Mouse (Mus musculus) embryonic facial prominence, embryonic 15.5 days (tissue): ENCODE measurements at regions not wholly inside any gene's neighbourhood (a gene's known extent, or its start where the extent isn't known, plus 50 kb on each side); places are given as distances from the start of the nearest gene placed in this dataset.

ENCODE experiments used
- ATAC-seq: fragments of 200-750 bp; cut with Nextera tagmentation; 2 replicates; pipeline ENCODE4 v1.8.0; 2017; ENCODE audit warnings: low read depth, moderate TSS enrichment; ENCODE audit not compliant: insufficient number of reproducible peaks, low FRiP score, low TSS enrichment
- H3K27ac ChIP-seq: fragments of 300-500 bp; sonication (generic); replicated peaks from 2 replicates; pipeline ENCODE4 v1.5.1; 2015; ENCODE audit warnings: mild to moderate bottlenecking, inconsistent platforms
- H3K27me3 ChIP-seq: fragments of 300-500 bp; sonication (generic); 2 replicates; pipeline ENCODE4 v1.6.1; 2015; ENCODE audit warnings: inconsistent platforms
- H3K36me3 ChIP-seq: fragments of 300-500 bp; sonication (generic); 2 replicates; pipeline ENCODE4 v1.6.1; 2015; ENCODE audit warnings: mild to moderate bottlenecking, inconsistent platforms
- H3K4me1 ChIP-seq: fragments of 300-500 bp; sonication (generic); 2 replicates; pipeline ENCODE4 v1.6.1; 2015; ENCODE audit warnings: inconsistent platforms
- H3K4me2 ChIP-seq: fragments of 300-500 bp; sonication (generic); replicated peaks from 2 replicates; pipeline ENCODE4 v1.6.1; 2015; ENCODE audit warnings: mild to moderate bottlenecking, inconsistent platforms
- H3K4me3 ChIP-seq: fragments of 300-500 bp; sonication (generic); replicated peaks from 2 replicates; pipeline ENCODE4 v1.5.1; 2015; ENCODE audit warnings: mild to moderate bottlenecking, inconsistent platforms
- H3K9ac ChIP-seq: fragments of 300-500 bp; sonication (generic); 2 replicates; pipeline ENCODE4 v1.6.1; 2015; ENCODE audit warnings: inconsistent platforms
- H3K9me3 ChIP-seq: fragments of 300-500 bp; sonication (generic); replicated peaks from 2 replicates; pipeline ENCODE4 v1.6.1; 2016; ENCODE audit warnings: inconsistent platforms
- WGBS: fragments of 180-500 bp; shearing (Covaris S2); methylation state at CpG from one replicate; pipeline ENCODE4 v1.1.7; 2015; 5-methylcytosine and 5-hydroxymethylcytosine counted together

GRCm38 (mm10) chr11:20436057-20436456 is 103.5 kb upstream of the Slc1a4 start:
- Histone ChIP-seq H3K4me2 (no peak overlapping the region), H3K4me3 (no peak overlapping the region), H3K27ac (no peak overlapping the region), H3K4me1 (no peaks in the 10 kb centered on the region), H3K27me3 (no peaks in the 10 kb centered on the region), H3K9me3 (no peaks in the 10 kb centered on the region), H3K36me3 (no peaks in the 10 kb centered on the region), H3K9ac (no peak overlapping the region)
- ATAC-seq: no peak
- WGBS: 65% methylated on average over 9 of the region's 9 CpGs

GRCm38 (mm10) chr11:20442476-20442875 is 100.6 kb upstream of the Sertad2 start:
- Histone ChIP-seq H3K4me2 (no peak overlapping the region), H3K27ac (no peak overlapping the region), H3K9me3 (no peaks in the 10 kb centered on the region), H3K9ac (no peak overlapping the region), H3K4me3 (no peak overlapping the region), H3K27me3 (no peaks in the 10 kb centered on the region), H3K4me1 (peaks cover 13% of the 10 kb centered on the region; the same call in 1 of the 2 replicates), H3K36me3 (no peaks in the 10 kb centered on the region)
- 24% methylated on average over 4 of the region's 4 CpGs for WGBS
- ATAC-seq: no peak

- H3K4me2 ChIP-seq: peak overlapping the region; percentile 65
- no peak overlapping the region for H3K27ac ChIP-seq
- H3K9me3 ChIP-seq: no peaks in the 10 kb centered on the region
- ATAC-seq: 0 out of 2 replicates have a peak, but pooled peaks have one; percentile 13
- WGBS: 10% methylated on average over 16 of the region's 18 CpGs
- peaks cover 13% of the 10 kb centered on the region; the same call in 1 of the 2 replicates for H3K4me1 ChIP-seq
- H3K36me3 ChIP-seq: no peaks in the 10 kb centered on the region
- peak overlapping the region; percentile 38 for H3K4me3 ChIP-seq
- no peaks in the 10 kb centered on the region for H3K27me3 ChIP-seq
- H3K9ac ChIP-seq: no peak overlapping the region
These were observed 97.8 kb upstream of the Sertad2 start for GRCm38 (mm10) chr11:20445061-20445902.

GRCm38 (mm10) chr11:20445903-20446264 is 97.2 kb upstream of the Sertad2 start:
- no peak overlapping the region for H3K9ac ChIP-seq
- no peaks in the 10 kb centered on the region for H3K36me3 ChIP-seq
- peak overlapping the region; percentile 38 for H3K4me3 ChIP-seq
- H3K4me1 ChIP-seq: peaks cover 13% of the 10 kb centered on the region; the same call in 1 of the 2 replicates
- no peaks in the 10 kb centered on the region for H3K9me3 ChIP-seq
- ATAC-seq: no peak
- peak overlapping the region; percentile 65 for H3K4me2 ChIP-seq
- H3K27ac ChIP-seq: no peak overlapping the region
- no peaks in the 10 kb centered on the region for H3K27me3 ChIP-seq
- WGBS: 3% methylated on average over 6 of the region's 6 CpGs

GRCm38 (mm10) chr11:20452901-20453300 is 90.2 kb upstream of the Sertad2 start:
- no peak overlapping the region for H3K4me2 ChIP-seq
- no peak overlapping the region for H3K4me3 ChIP-seq
- peaks cover 18% of the 10 kb centered on the region for H3K4me1 ChIP-seq
- no peak overlapping the region for H3K9ac ChIP-seq
- 70% methylated on average over 4 of the region's 4 CpGs for WGBS
- H3K36me3 ChIP-seq: no peaks in the 10 kb centered on the region
- H3K9me3 ChIP-seq: no peaks in the 10 kb centered on the region
- H3K27me3 ChIP-seq: 0 out of 2 replicates have a peak, but pooled peaks cover 3% of the 10 kb centered on the region
- ATAC-seq: no peak
- no peak overlapping the region for H3K27ac ChIP-seq

GRCm38 (mm10) chr11:20453786-20454185 is 89.3 kb upstream of the Sertad2 start:
- Histone ChIP-seq H3K4me1 (peaks cover 18% of the 10 kb centered on the region), H3K27me3 (0 out of 2 replicates have a peak, but pooled peaks cover 3% of the 10 kb centered on the region), H3K4me3 (no peak overlapping the region), H3K4me2 (no peak overlapping the region), H3K9me3 (no peaks in the 10 kb centered on the region), H3K36me3 (no peaks in the 10 kb centered on the region), H3K9ac (no peak overlapping the region), H3K27ac (no peak overlapping the region)
- ATAC-seq: no peak
- WGBS: 67% methylated on average over 7 of the region's 7 CpGs

GRCm38 (mm10) chr11:20455085-20455864 is 87.8 kb upstream of the Sertad2 start:
- Histone ChIP-seq H3K4me2 (peak overlapping the region; percentile 96), H3K9ac (peak overlapping the region; percentile 35), H3K36me3 (no peaks in the 10 kb centered on the region), H3K27me3 (0 out of 2 replicates have a peak, but pooled peaks cover 3% of the 10 kb centered on the region), H3K4me3 (peak overlapping the region; percentile 56), H3K4me1 (peaks cover 24% of the 10 kb centered on the region), H3K9me3 (no peaks in the 10 kb centered on the region), H3K27ac (no peak overlapping the region)
- WGBS: under 1% methylated on average over 35 of the region's 35 CpGs
- ATAC-seq: peak; percentile 80

- no peaks in the 10 kb centered on the region for H3K9me3 ChIP-seq
- H3K27ac ChIP-seq: no peak overlapping the region
- H3K27me3 ChIP-seq: 0 out of 2 replicates have a peak, but pooled peaks cover 3% of the 10 kb centered on the region
- peak overlapping the region; percentile 56 for H3K4me3 ChIP-seq
- ATAC-seq: no peak
- H3K36me3 ChIP-seq: no peaks in the 10 kb centered on the region
- WGBS: 4% methylated on average over 19 of the region's 19 CpGs
- H3K4me1 ChIP-seq: peaks cover 31% of the 10 kb centered on the region
- H3K9ac ChIP-seq: no peak overlapping the region
- peak overlapping the region; percentile 96 for H3K4me2 ChIP-seq
These were observed 87.0 kb upstream of the Sertad2 start for GRCm38 (mm10) chr11:20455865-20456648.

GRCm38 (mm10) chr11:20459140-20459539 is 83.9 kb upstream of the Sertad2 start:
- Histone ChIP-seq H3K4me1 (peaks cover 34% of the 10 kb centered on the region), H3K27ac (no peak overlapping the region), H3K4me3 (no peak overlapping the region), H3K9me3 (no peaks in the 10 kb centered on the region), H3K9ac (no peak overlapping the region), H3K36me3 (no peaks in the 10 kb centered on the region), H3K4me2 (no peak overlapping the region), H3K27me3 (0 out of 2 replicates have a peak, but pooled peaks cover 3% of the 10 kb centered on the region)
- no peak for ATAC-seq
- 91% methylated on average over 8 of the region's 8 CpGs for WGBS

GRCm38 (mm10) chr11:20460501-20460921 is 82.5 kb upstream of the Sertad2 start:
- Histone ChIP-seq H3K4me1 (peaks cover 26% of the 10 kb centered on the region), H3K27me3 (0 out of 2 replicates have a peak, but pooled peaks cover 3% of the 10 kb centered on the region), H3K9ac (no peak overlapping the region), H3K36me3 (no peaks in the 10 kb centered on the region), H3K9me3 (no peaks in the 10 kb centered on the region), H3K4me3 (no peak overlapping the region), H3K27ac (peak overlapping the region; percentile 67), H3K4me2 (0 out of 2 replicates have a peak overlapping the region, but pooled peaks have one; percentile 12)
- 30% methylated on average over 7 of the region's 7 CpGs for WGBS
- peak; percentile 52; the same call in 1 of the 2 replicates for ATAC-seq
